Mouse (Mus musculus) kidney, postnatal 0 days (tissue): Measurements from ENCODE around the gene Spock2. TPM values are rescaled to one million over a fixed set of nuclear protein-coding genes. Genes with fewer than 3 reads are reported as not detected.

Experiments
- ATAC-seq: fragments of 200-750 bp; cut with Nextera tagmentation; replicated peaks from 2 replicates; pipeline ENCODE4 v1.8.0; 2017; ENCODE audit warnings: low read depth, moderate number of reproducible peaks, moderate TSS enrichment, moderate library complexity; ENCODE audit not compliant: low FRiP score
- DNase-seq: peaks from one replicate; pipeline ENCODE4 v3.0.0-alpha.2; 2016; ENCODE audit warnings: low spot score
- H3K27ac ChIP-seq: fragments of 300-500 bp; sonication (generic); 2 replicates; pipeline ENCODE4 v1.5.1; 2014; ENCODE audit warnings: mild to moderate bottlenecking
- H3K27me3 ChIP-seq: fragments of 300-500 bp; sonication (generic); 2 replicates; pipeline ENCODE4 v1.6.1; 2014; ENCODE audit warnings: low read length, mixed read lengths; ENCODE audit not compliant: insufficient read depth
- H3K36me3 ChIP-seq: fragments of 300-500 bp; sonication (generic); 2 replicates; pipeline ENCODE4 v1.6.1; 2014; ENCODE audit warnings: low read length, mixed read lengths; ENCODE audit not compliant: insufficient read depth
- H3K4me1 ChIP-seq: fragments of 300-500 bp; sonication (generic); replicated peaks from 2 replicates; pipeline ENCODE4 v1.6.1; 2014; ENCODE audit warnings: antibody characterized with exemption, low read length, mixed read lengths; ENCODE audit not compliant: insufficient read depth
- H3K4me2 ChIP-seq: fragments of 300-500 bp; sonication (generic); 2 replicates; pipeline ENCODE4 v1.6.1; 2014; ENCODE audit warnings: mild to moderate bottlenecking, low read length, moderate library complexity, mixed read lengths
- H3K4me3 ChIP-seq: fragments of 300-500 bp; sonication (generic); replicated peaks from 2 replicates; pipeline ENCODE4 v1.5.1; 2014; ENCODE audit warnings: low read depth, low read length
- H3K9ac ChIP-seq: fragments of 300-500 bp; sonication (generic); 2 replicates; pipeline ENCODE4 v1.6.1; 2014; ENCODE audit warnings: low read depth, low read length
- H3K9me3 ChIP-seq: fragments of 300-500 bp; sonication (generic); replicated peaks from 2 replicates; pipeline ENCODE4 v1.6.1; 2016; ENCODE audit warnings: low read length, inconsistent platforms, mixed read lengths
- CTCF ChIP-seq: IDR thresholded peaks from 2 replicates; pipeline ENCODE4 v1.5.1; 2016; ENCODE audit warnings: antibody characterized with exemption, low read depth, mild to moderate bottlenecking, moderate library complexity
- WGBS: fragments of 180-500 bp; shearing (Covaris S2); extraction: QIAGEN DNeasy Blood & Tissue Kit; methylation state at CpG from one replicate; pipeline ENCODE4 v1.1.7; 2014; 5-methylcytosine and 5-hydroxymethylcytosine counted together
- polyA plus RNA-seq: library from polyadenylated mRNA; unstranded; fragments of >200 nt; fragmentation: Nextera tagmentation; extraction: Ambion mirVana; gene quantifications from 2 replicates; pipeline ENCODE4 v1.2.1, GENCODE M21; 2015

The Spock2 gene
- polyA plus RNA-seq, 1 experiment from 2014 or later = 22.0 TPM

GRCm38 (mm10) chr10:60164869-60165268, 58.9 kb downstream of the Spock2 start:
- ATAC-seq (no peak), DNase-seq (no peak)
- no peak overlapping the region for H3K27ac ChIP-seq
- no peaks in the 10 kb centered on the region for H3K27me3 ChIP-seq
- no peak overlapping the region for H3K4me3 ChIP-seq
- no peaks in the 10 kb centered on the region for H3K9me3 ChIP-seq
- TF ChIP-seq CTCF = no peak
- H3K36me3 ChIP-seq = no peaks in the 10 kb centered on the region
- H3K4me2 ChIP-seq = no peak overlapping the region
- 93% methylated on average over 1 of the region's 1 CpGs for WGBS
- no peak overlapping the region for H3K9ac ChIP-seq
- H3K4me1 ChIP-seq = no peaks in the 10 kb centered on the region

GRCm38 (mm10) chr10:60166068-60166467, 60.0 kb downstream of the Spock2 start:
- no peak overlapping the region for H3K27ac ChIP-seq
- ATAC-seq (no peak), DNase-seq (no peak)
- H3K4me1 ChIP-seq = no peaks in the 10 kb centered on the region
- H3K4me3 ChIP-seq = no peak overlapping the region
- 44% methylated on average over 3 of the region's 3 CpGs for whole genome bisulfite sequencing
- H3K36me3 ChIP-seq = no peaks in the 10 kb centered on the region
- H3K9me3 ChIP-seq = no peaks in the 10 kb centered on the region
- H3K9ac ChIP-seq = no peak overlapping the region
- H3K4me2 ChIP-seq = no peak overlapping the region
- no peak for TF ChIP-seq CTCF
- no peaks in the 10 kb centered on the region for H3K27me3 ChIP-seq

GRCm38 (mm10) chr10:60168306-60168705, 62.3 kb downstream of the Spock2 start:
- Histone ChIP-seq H3K27me3 (no peaks in the 10 kb centered on the region), H3K36me3 (no peaks in the 10 kb centered on the region), H3K27ac (no peak overlapping the region), H3K9ac (no peak overlapping the region), H3K4me1 (no peaks in the 10 kb centered on the region), H3K4me3 (no peak overlapping the region), H3K4me2 (no peak overlapping the region), H3K9me3 (no peaks in the 10 kb centered on the region)
- ATAC-seq = no peak
- no peak for DNase-seq
- no peak for TF ChIP-seq CTCF
- WGBS = 60% methylated on average over 2 of the region's 2 CpGs

- TF ChIP-seq CTCF = no peak
- Histone ChIP-seq H3K9me3 (no peaks in the 10 kb centered on the region), H3K4me3 (no peak overlapping the region), H3K27me3 (no peaks in the 10 kb centered on the region), H3K9ac (no peak overlapping the region), H3K27ac (no peak overlapping the region), H3K4me2 (no peak overlapping the region), H3K36me3 (no peaks in the 10 kb centered on the region), H3K4me1 (no peaks in the 10 kb centered on the region)
- WGBS = 69% methylated on average over 3 of the region's 3 CpGs
- ATAC-seq (no peak), DNase-seq (no peak)
Observed at GRCm38 (mm10) chr10:60168960-60169359, 62.9 kb downstream of the Spock2 start.

- no peak for TF ChIP-seq CTCF
- 61% methylated on average over 10 of the region's 10 CpGs for WGBS
Observed at GRCm38 (mm10) chr10:60170326-60171089, 64.5 kb downstream of the Spock2 start.

GRCm38 (mm10) chr10:60171368-60171767, 65.3 kb downstream of the Spock2 start:
- TF ChIP-seq CTCF = no peak
- H3K9me3 ChIP-seq = no peaks in the 10 kb centered on the region
- no peaks in the 10 kb centered on the region for H3K27me3 ChIP-seq
- no peaks in the 10 kb centered on the region for H3K36me3 ChIP-seq
- no peak overlapping the region for H3K27ac ChIP-seq
- WGBS = 94% methylated on average over 5 of the region's 5 CpGs
- ATAC-seq (no peak), DNase-seq (no peak)
- H3K9ac ChIP-seq = no peak overlapping the region
- no peak overlapping the region for H3K4me3 ChIP-seq
- no peak overlapping the region for H3K4me2 ChIP-seq
- H3K4me1 ChIP-seq = no peaks in the 10 kb centered on the region

More at GRCm38 (mm10) chr10:60170326-60171089, 64.5 kb downstream of the Spock2 start:
- Histone ChIP-seq H3K4me3 (no peak overlapping the region), H3K27me3 (no peaks in the 10 kb centered on the region), H3K36me3 (no peaks in the 10 kb centered on the region), H3K27ac (no peak overlapping the region), H3K4me1 (no peaks in the 10 kb centered on the region), H3K9me3 (no peaks in the 10 kb centered on the region), H3K9ac (no peak overlapping the region), H3K4me2 (no peak overlapping the region)
- ATAC-seq (no peak), DNase-seq (no peak)
